Mouse (Mus musculus) kidney, adult 2 months (tissue): ENCODE results near the gene Ly6g6c. TPM values are rescaled to one million over a fixed set of nuclear protein-coding genes. Genes with fewer than 3 reads are reported as not detected.
"Not testable (repeated sequence)": the region's sequence is repeated elsewhere in the genome, so short reads cannot be mapped to it uniquely, and the experiment has no call there.

Experiments used
- DNase-seq: peaks from one replicate; pipeline ENCODE4 v3.0.0; 2021
- H3K27ac ChIP-seq: fragments of 200-500 bp; 2 replicates; pipeline ENCODE4 v1.5.1; 2012; ENCODE audit warnings: low read depth, low read length, control low read depth, inconsistent platforms; ENCODE audit not compliant: insufficient read depth
- H3K27me3 ChIP-seq: fragments of 200-500 bp; replicated peaks from 2 replicates; pipeline ENCODE4 v1.6.1; 2012; ENCODE audit warnings: mild to moderate bottlenecking, moderate library complexity, low read length, inconsistent platforms; ENCODE audit not compliant: control insufficient read depth, insufficient read depth
- H3K36me3 ChIP-seq: fragments of 200-500 bp; 2 replicates; pipeline ENCODE4 v1.6.1; 2012; ENCODE audit warnings: mild to moderate bottlenecking, moderate library complexity, low read length, inconsistent platforms; ENCODE audit not compliant: control insufficient read depth, insufficient read depth
- H3K4me1 ChIP-seq: fragments of 200-500 bp; 2 replicates; pipeline ENCODE4 v1.6.1; 2011; ENCODE audit warnings: low read length; ENCODE audit not compliant: control insufficient read depth, insufficient read depth
- H3K4me3 ChIP-seq: fragments of 200-500 bp; 2 replicates; pipeline ENCODE4 v1.5.1; 2011; ENCODE audit warnings: mild to moderate bottlenecking, low read depth, low read length, control low read depth; ENCODE audit not compliant: insufficient read depth
- CTCF ChIP-seq: fragments of 200-500 bp; conservative IDR thresholded peaks from 2 replicates; pipeline ENCODE4 v1.5.1; 2011; ENCODE audit warnings: low read depth, mild to moderate bottlenecking, control low read depth, low read length, moderate library complexity, mixed read lengths; ENCODE audit not compliant: insufficient read depth, insufficient read length
- POLR2A ChIP-seq: fragments of 200-500 bp; IDR thresholded peaks from one replicate; pipeline ENCODE4 v1.6.1; 2011; ENCODE audit warnings: low read depth, low read length, control low read depth
- WGBS: fragments of 180-500 bp; shearing (Covaris S2); methylation state at CpG from one replicate; pipeline ENCODE4 v1.1.7; 2018; 5-methylcytosine and 5-hydroxymethylcytosine counted together
- polyA plus RNA-seq: library from polyadenylated mRNA; depleted of rRNA; stranded (reverse); fragments of >200 nt; gene quantifications from 2 replicates; pipeline ENCODE4 v1.2.3, GENCODE M21; 2012

Gene Ly6g6c
- polyA plus RNA-seq, 1 experiment = 0.13 TPM

DNA sequence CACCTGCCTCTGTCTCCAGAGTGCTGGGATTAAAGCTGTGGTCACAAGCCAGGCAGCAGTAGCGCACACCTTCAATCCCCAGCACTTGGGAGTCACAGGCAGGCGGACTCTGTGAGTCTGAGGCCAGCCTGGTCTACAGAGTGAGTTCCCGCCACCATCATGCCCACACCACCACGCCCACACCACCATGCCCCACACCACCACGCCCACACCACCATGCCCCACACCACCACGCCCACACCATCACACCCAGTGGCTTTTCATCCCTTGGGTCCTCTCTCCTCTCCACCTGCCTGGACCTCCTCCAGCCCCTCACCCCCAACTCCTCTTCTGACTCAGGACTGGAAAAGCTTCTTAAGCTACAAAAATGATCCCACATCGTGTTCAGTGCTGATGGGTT lies 33.3 kb upstream of the Ly6g6c start:
- no peak for DNase-seq
- Histone ChIP-seq H3K4me3 (no peak overlapping the region), H3K27me3 (no peaks in the 10 kb centered on the region)

DNA sequence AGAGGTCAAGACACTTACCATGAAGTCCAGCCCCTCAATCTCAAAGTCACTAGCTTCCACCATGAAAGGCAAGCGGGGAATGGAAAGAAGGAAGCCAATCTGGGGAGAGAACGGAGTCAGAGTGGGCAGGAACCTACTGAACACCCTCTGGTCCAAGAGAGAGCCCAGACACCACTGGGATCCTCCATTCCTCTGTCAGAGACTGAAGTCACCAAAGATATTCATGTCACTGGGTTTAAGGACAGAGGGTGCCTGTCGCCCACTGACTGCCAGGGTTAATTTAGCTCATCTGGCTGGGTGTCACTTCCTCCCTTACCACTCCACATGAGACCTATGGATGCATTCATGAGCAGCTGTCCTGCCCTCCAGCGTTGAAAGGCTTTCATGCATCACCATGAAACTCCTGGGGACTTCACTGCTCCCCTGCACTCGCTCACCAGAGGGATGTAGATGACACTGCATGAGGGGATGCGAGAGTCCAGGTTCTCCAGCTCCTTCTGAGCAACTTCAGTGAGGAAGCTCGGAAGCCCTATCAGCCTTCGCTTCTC lies 32.8 kb upstream of the Ly6g6c start:
- TF ChIP-seq POLR2A = no peak
- no peak for TF ChIP-seq CTCF
- DNase-seq = no peak
- Histone ChIP-seq H3K36me3 (no peaks in the 10 kb centered on the region), H3K4me3 (no peak overlapping the region), H3K27me3 (no peaks in the 10 kb centered on the region), H3K27ac (no peak overlapping the region), H3K4me1 (no peaks in the 10 kb centered on the region)
- WGBS = 77% methylated on average over 8 of the region's 8 CpGs

More for the DNA sequence above, 33.3 kb upstream of the Ly6g6c start:
- Histone ChIP-seq H3K27ac (no peak overlapping the region), H3K36me3 (no peaks in the 10 kb centered on the region), H3K4me1 (no peaks in the 10 kb centered on the region)
- TF ChIP-seq CTCF (no peak), POLR2A (no peak)
- WGBS = 85% methylated on average over 7 of the region's 7 CpGs

DNA sequence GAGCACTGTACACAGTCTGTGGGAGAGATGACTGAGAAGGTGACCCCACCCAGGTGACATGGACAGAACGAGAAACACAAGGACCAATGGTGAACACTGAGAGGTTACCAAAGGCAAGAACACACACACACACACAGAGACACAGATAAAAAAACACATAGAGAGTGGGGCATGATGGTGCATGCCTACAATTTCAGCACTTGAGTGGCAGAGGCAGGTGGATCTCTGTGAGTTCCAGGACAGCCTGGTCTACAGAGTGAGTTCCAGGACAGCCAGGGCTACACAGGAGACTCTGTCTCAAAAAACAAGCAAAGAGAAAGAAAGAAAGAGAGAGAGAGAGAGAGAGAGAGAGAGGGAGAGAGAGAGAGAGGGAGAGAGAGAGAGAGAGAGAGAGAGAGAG lies 31.5 kb upstream of the Ly6g6c start:
- not testable (repeated sequence) for DNase-seq, H3K36me3 ChIP-seq, H3K27ac ChIP-seq, H3K4me3 ChIP-seq, H3K4me1 ChIP-seq, H3K27me3 ChIP-seq
- WGBS = 70% methylated on average over 1 of the region's 1 CpGs

DNA sequence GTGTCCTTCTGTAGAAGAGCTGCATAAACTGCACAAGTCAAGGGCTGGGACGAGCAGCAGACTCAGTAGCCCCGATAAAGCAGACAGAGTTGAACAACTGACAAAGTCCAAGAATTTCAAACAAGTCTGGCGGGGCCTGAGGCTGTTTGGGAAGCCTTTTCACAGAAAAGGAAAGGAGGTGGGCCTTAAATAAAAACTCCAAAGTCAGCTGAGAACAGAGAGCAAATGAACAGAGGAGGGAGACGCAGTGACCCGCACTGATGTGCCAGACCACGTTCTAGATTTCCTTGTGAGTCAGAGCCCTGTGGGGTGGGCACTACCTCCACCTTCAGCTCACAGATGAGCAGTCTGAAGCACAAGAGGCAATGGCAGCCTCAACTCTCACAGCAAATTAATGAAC lies 30.3 kb upstream of the Ly6g6c start:
- WGBS = 63% methylated on average over 6 of the region's 6 CpGs
- Histone ChIP-seq H3K4me1 (no peaks in the 10 kb centered on the region), H3K27ac (no peak overlapping the region), H3K4me3 (no peak overlapping the region), H3K27me3 (no peaks in the 10 kb centered on the region), H3K36me3 (no peaks in the 10 kb centered on the region)
- no peak for DNase-seq
- TF ChIP-seq CTCF = no peak
- TF ChIP-seq POLR2A = no peak

DNA sequence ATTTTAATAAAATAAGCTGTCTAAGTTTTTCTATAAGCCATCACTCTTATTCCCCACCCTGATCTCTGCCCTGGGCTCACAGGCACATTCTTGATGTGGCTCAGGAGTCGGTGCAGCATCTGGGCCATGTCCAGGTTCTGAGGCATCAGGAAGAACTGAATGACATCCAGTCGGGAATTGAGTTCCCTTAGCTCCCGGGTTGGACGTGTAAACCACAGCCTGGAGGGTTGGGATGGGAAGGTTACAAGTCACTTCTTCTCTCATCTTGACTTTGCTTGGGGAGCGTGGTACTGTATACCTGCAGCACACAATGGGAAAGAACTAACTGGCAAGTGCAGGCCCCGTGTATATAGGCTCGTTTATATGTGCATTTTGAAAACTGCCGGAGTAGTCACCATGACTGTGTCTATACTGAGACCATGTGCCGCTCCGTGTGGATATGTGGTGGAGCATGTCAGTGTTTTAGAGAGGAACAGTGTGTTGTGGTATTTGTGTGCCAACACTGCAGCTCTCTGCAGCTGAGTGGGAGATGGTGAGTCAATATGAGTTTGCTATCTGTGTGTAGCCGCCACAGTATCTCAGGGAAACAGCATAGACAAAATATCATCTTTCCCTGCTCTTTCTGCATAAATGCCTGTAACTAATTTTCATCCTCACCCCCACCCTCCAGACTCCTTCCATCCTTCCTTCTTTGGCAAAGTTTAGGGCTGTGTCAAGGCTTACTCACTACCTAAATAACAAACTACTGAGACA lies 25.9 kb upstream of the Ly6g6c start:
- no peaks in the 10 kb centered on the region for H3K36me3 ChIP-seq
- no peaks in the 10 kb centered on the region for H3K27me3 ChIP-seq
- H3K4me1 ChIP-seq = no peaks in the 10 kb centered on the region
- H3K27ac ChIP-seq = no peak overlapping the region
- TF ChIP-seq CTCF (no peak), POLR2A (no peak)
- no peak for DNase-seq
- H3K4me3 ChIP-seq = no peak overlapping the region
- 83% methylated on average over 11 of the region's 11 CpGs for WGBS

DNA sequence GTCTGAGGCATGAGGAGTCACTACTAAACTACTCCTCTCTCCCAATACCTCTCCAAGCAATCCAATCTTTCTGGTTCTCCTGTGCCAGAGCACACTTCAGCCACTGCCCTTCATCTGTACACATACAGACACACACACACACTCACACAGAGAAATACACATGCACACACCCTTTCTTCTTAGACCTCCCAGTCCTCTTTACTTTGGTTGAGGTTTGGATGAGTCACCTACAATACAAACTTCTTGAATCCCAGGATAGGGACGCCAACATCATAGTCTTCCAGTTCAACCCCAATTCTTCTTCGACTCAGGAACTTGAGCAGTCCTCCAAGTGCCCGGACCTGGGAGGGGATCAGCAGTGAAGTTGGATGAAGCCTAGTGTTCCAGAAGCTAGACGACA lies 21.4 kb upstream of the Ly6g6c start:
- WGBS = 81% methylated on average over 4 of the region's 4 CpGs

DNA sequence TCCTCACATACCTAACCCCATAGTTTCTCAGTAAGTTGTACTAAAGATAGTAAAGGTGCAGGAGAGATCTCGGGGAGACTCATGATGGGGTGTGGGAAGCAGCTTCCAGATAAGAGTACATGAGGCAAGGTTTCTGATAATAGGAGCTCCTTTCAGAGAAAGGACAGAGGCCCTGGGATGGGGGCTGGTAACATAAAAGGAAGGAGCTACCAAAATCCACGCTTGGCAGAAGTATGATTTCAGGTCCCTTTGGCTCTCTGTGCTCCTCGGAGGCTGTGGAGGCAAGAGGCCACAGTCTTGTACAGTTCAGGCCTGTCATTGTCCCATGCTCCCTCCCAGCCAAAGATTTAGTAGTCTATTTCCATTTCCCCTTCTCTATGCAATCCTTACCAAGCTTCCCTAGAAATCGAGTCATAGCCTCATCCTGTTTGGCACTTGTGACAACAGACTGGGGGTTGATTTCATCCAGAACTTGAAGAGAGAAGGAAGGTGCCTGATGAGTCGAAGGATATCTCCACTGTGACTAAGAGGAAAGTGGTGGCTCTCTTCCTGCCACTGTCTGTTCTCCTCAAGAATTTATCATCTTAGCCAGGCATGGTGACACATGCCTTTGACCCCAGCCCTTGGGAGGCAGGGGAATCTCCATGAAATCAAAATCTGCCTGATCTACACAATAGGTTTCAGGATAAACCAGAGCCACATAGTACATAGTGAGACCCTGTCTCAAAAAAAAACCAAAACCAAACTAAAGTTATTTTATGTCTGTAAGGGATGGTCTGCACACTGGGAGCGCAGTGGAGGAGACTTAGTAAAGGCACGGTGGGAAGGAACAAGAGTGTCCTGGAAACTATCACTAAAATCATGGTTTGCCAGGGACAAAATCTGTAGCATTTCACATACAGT lies 20.0 kb upstream of the Ly6g6c start:
- no peak for DNase-seq
- H3K4me1 ChIP-seq = peaks cover 15% of the 10 kb centered on the region
- 74% methylated on average over 7 of the region's 7 CpGs for WGBS
- H3K27me3 ChIP-seq = no peaks in the 10 kb centered on the region
- no peaks in the 10 kb centered on the region for H3K36me3 ChIP-seq
- no peak overlapping the region for H3K4me3 ChIP-seq
- no peak for TF ChIP-seq CTCF
- no peak for TF ChIP-seq POLR2A
- no peak overlapping the region for H3K27ac ChIP-seq

More for the DNA sequence above, 21.4 kb upstream of the Ly6g6c start:
- Histone ChIP-seq H3K27ac (no peak overlapping the region), H3K36me3 (no peaks in the 10 kb centered on the region), H3K4me3 (no peak overlapping the region), H3K4me1 (peaks cover 9% of the 10 kb centered on the region; the same call in 1 of the 2 replicates), H3K27me3 (no peaks in the 10 kb centered on the region)
- no peak for TF ChIP-seq CTCF
- no peak for TF ChIP-seq POLR2A
- no peak for DNase-seq
